Mouse (Mus musculus) layer of hippocampus, postnatal 25 days (tissue): ENCODE data around the gene Icam1. TPM values are rescaled to one million over a fixed set of nuclear protein-coding genes. Genes with fewer than 3 reads are reported as not detected.

Source experiments
- DNase-seq, 2 experiments: peaks; one replicate each; pipeline ENCODE4 v3.0.0; 2022; ENCODE audit warnings: mixed read lengths in 2 of 2, low spot score in 1 of 2; ENCODE audit errors: extremely low spot score in 1 of 2
- total RNA-seq, 2 experiments: library from RNA; stranded (reverse); gene quantifications; 2 replicates each; pipeline ENCODE4 v1.2.3; 2021

Gene Icam1
- total RNA-seq, 2 experiments from 2014 or later, result 2.1 to 2.7 TPM

DNA sequence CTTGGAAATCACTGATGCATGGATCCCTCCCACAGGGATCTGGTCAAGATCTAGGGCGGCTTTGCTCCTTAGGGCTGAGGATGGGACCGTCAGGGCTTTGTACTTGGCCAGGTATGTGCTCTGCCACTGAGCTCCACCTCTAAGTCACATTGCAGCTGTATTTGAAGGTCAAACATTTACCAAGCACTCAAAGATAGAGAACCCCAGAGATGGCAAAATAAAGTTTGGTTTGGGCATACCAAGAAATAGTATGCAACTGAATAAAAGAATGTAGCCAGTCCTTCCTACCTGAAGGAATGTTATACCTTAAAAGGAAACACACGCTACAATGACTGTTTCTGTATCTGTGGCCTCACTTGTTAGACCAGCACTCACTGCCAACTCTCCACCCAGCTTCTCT lies 5.6 kb downstream of the Icam1 start:
- no peak for DNase-seq

DNA sequence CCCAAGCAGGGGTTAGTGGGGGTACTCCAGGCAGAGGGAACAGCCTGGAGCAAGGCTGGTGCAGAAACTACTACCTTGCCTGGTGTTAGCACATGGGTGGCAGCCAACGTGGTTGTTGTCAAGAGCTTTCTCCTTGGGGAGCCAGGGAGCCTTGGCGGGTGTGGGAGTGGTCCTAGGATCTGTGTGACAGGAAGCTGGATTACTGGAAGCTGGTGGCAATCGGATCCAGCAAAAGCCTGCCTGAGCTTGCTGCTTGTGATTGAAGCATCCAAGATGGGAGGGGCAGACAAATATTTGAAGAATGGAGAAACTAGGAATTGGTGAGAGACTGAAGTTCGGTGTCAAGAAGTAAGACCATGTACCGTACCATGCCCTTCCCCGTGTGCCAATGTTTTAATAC lies 6.5 kb downstream of the Icam1 start:
- DNase-seq, result no peak

DNA sequence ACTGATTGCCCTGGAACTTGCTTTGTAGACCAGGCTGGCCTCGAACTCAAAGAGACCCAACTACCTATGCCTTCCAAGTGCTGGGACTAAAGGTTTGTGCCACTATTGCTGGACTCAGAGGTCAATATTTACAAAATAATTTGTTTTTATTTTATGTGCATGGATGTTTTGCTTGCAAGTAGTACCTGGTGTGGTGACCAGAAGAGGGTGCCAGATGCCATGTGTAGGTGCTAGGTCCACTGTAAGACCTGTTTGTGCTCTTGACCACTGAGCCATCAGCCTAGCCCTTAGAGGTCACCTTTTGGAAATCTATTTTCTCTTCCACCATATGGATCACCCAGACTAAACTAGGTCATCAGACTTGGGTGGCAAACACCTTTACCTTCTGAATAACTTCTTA lies 6.9 kb downstream of the Icam1 start:
- DNase-seq, result no peak

DNA sequence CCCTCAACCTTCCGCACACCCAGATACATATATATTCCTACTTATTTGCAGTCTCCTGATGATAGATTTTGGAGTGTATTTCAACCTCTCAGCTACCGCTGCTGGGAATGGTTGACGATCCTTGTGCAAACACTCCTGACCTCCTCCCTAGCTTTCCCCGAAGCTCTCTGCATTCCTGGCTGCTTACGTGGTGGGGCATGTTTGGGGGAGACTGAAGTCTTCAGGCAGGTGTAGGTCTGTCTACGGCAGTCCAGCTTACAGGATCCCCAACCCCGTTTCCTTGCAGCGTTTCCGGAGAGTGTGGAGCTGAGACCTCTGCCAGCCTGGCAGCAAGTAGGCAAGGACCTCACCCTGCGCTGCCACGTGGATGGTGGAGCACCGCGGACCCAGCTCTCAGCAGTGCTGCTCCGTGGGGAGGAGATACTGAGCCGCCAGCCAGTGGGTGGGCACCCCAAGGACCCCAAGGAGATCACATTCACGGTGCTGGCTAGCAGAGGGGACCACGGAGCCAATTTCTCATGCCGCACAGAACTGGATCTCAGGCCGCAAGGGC lies 9.5 kb downstream of the Icam1 start:
- DNase-seq, result no peak

DNA sequence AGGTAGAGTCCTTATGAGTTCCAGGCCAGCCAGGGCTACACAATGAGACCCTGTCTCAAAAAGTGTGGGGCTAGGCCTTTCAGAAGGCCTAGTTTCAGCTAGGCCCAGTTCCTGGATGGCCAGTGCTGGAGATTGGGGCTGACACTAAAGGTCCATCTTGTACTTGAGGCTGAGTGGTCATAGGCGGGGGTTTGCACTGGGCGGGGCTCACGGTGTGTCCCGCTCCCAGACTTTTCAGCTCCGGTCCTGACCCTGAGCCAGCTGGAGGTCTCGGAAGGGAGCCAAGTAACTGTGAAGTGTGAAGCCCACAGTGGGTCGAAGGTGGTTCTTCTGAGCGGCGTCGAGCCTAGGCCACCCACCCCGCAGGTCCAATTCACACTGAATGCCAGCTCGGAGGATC lies 11.1 kb downstream of the Icam1 start:
- DNase-seq, result no peak

DNA sequence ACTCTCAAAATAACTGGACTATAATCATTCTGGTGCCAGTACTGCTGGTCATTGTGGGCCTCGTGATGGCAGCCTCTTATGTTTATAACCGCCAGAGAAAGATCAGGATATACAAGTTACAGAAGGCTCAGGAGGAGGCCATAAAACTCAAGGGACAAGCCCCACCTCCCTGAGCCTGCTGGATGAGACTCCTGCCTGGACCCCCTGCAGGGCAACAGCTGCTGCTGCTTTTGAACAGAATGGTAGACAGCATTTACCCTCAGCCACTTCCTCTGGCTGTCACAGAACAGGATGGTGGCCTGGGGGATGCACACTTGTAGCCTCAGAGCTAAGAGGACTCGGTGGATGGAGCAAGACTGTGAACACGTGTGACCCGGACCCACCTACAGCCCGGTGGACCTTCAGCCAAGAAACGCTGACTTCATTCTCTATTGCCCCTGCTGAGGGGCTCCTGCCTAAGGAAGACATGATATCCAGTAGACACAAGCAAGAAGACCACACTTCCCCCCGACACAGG lies 12.0 kb downstream of the Icam1 start:
- no peak for DNase-seq

DNA sequence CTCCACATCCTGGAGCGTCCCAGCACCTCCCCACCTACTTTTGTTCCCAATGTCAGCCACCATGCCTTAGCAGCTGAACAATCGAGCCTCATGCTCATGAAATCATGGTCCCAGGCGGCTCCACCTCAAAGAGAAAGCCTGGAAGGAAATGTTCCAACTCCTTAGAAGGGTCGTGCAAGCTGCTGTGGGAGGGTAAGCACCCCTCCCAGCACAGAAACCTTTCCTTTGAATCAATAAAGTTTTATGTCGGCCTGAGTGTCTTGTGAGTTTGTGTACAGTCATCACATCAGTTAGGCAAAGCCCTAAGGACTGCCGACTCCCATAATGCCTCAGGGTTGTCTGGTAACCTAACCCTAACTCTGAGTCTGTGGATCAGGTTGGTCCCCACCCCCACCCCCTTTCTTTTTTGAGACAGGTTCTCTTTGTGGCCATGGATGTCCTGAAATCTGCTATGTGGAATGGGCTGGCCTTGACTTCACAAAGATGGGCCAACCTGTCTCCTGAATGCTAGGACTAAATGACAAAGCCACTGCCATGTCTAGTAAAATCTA lies 12.8 kb downstream of the Icam1 start:
- DNase-seq, result no peak

DNA sequence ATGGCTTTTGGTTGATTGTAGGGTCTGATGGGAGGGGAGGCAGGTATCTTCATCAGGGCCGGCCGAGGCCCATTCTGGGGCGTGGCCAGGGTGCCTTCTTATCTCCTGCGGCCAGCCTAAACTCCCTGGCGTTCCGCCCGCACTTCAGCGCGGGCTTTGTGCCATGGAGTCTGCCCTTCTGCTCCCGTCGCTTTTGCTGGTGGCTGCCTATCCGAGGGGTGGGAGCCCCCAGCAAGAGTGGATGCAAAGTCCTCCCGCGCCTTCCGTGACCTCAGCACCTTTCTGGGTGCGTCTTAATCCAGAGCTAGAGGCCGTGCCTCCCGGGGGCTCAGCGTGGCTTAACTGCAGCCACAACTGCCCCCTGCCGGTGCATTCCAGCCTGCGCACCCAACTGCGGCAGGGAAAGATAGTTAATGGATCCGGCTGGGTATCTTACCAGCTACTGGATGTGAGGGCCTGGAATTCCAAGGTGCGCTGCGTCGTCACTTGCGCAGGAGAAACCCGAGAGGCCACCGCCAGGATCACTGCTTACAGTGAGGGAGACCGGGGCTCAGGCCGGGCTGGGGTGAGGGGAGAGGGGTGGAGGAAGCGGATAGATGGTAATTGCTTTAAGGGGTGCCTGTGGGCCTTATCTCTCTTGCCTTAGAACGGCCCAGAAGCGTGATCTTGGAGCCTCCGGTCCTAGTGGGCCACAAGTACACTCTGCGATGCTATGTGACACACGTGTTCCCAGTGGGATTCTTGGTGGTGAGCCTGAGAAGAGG lies 13.7 kb downstream of the Icam1 start, which contains the start of gene Icam4:
TSS of gene Icam4 (plus strand) at position 83 of the 764 bp plus-strand sequence.
- DNase-seq, result peak; percentile 59 to 78

DNA sequence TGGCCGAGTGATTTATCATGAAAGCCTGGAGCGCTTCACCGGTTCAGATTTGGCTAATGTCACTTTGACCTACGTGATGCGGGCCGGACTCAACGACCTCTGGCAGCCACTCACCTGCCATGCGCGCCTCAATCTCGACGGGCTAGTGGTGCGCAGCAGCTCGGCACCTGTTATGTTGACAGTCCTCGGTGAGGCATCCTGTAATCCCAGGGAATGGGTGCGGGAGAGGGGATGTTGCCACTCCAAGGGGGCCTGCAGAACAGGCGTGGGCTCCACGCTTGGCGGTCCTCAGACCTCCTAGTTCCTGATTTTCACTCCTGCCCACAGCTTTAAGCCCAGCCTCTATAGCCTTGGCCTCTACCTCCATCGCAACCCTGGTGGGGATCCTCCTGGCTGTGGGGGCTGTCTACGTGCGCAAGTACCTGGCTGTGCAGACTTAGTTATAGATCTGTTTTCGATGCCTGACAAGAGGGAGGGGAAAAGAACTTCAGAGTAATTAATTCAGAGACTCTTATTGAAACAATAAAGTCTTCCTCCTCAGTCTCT lies 14.3 kb downstream of the Icam1 start:
- no peak for DNase-seq

DNA sequence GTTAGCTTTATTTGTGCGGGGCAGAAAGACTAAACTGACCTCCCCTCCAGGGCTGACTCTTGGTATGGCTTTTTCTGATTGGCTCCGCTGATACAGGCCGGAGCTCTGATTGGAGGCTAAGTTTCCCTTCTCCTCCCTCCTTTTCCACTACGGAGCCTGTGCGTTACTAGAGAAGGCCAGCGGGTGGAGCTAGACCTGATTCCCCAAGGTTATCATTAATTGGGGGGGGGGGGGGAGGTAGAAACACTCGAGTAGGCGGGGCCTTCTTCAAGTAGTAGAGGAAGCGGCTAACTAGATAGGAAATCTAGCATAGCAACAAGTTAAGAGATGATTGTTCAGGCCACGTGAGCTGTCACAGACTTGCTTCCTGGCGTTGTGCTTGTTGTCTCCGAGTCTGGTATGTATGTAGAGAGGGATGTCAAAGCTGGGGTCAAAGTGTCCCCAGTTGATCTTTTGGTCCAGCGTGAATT lies 15.0 kb downstream of the Icam1 start:
- peak; percentile 50 to 73 for DNase-seq

DNA sequence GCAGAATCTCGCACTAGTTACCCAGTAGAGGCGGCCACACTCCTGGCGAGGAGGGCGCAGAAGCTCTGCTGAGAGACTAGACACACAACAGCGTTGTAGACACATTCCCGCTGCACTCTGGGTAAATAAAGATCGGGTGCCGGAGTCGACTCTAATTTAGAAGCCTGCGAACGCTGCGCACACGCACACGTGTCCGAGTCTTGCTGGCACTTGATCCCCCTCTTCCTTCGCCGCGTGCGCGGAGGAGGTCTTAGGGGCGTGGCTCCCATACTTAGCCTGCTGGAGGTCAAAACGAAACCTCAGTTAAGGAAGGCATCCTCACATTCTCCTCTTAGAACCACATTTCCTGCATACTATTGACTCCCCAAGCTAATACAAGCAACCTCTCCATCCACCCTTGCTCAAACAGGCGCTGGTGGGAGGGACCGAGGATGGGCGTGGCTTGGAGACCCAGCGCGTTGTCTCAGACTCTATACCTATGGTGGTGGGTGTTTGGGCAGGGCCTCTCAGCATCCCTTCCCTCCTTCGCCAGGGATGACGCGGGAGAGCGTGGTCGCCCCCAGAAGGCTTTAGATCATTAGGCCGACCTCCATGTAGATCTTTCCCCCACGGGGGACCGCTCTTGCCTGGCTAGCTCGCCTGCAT lies 15.6 kb downstream of the Icam1 start:
- DNase-seq, result peak; percentile 52 to 78

DNA sequence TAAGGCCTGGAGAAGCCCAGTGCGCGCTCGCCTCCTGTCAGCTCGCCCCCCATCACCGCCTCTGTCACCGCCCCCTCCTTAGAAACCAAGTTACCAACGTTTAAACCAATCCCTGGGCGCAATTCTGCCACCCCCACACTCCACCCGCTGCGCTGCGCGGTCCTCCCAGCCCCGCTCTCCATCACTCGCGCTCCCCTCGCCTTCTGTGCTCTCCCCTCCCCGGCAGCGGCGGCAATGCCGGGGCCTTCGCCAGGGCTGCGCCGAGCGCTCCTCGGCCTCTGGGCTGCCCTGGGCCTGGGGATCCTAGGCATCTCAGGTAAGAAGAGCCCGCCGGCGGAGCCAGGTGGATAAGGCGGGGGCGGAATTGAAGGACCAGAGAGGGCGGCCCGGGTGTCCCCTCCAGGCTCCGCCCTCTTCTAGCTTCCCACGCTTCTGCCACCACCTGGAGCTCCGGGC lies 16.1 kb downstream of the Icam1 start, which contains the start of gene Icam5:
TSS of gene Icam5 (plus strand) at position 178 of the 456 bp plus-strand sequence.
- DNase-seq, result peak in 1 of 2 experiments; percentile 63

DNA sequence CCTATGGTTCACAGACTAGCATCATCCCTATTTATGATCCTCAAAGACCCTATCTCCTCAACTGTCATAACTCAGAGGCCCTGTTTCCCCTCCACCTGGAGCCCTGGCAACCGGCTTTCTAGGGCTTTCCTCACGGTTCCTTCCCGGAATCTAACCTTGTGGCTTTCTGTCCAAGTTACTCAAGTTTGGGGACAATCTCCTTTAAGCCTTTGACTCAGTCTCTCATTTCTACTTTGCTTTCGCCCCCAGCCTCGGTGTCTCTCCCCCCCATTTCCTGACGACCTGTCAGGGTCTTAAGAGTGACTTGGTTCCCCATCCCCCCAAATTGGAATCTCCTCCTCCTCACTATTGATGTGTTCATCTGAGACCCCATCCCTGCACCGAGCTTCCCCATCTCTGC lies 16.7 kb downstream of the Icam1 start:
- DNase-seq, result no peak

DNA sequence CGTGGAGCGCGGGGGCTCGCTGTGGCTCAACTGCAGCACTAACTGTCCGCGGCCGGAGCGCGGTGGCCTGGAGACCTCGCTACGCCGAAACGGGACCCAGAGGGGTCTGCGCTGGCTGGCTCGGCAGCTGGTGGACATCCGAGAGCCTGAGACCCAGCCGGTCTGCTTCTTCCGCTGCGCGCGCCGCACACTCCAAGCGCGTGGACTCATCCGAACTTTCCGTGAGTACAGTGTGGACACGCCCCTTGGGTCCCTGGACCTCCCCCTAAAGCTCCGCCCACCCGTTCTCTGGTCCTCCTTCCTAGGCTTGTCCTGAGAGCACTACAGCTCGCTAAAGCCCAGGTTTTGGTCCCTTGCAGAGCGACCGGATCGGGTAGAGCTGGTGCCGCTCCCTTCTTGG lies 17.4 kb downstream of the Icam1 start:
- peak; percentile 33 to 54 for DNase-seq

DNA sequence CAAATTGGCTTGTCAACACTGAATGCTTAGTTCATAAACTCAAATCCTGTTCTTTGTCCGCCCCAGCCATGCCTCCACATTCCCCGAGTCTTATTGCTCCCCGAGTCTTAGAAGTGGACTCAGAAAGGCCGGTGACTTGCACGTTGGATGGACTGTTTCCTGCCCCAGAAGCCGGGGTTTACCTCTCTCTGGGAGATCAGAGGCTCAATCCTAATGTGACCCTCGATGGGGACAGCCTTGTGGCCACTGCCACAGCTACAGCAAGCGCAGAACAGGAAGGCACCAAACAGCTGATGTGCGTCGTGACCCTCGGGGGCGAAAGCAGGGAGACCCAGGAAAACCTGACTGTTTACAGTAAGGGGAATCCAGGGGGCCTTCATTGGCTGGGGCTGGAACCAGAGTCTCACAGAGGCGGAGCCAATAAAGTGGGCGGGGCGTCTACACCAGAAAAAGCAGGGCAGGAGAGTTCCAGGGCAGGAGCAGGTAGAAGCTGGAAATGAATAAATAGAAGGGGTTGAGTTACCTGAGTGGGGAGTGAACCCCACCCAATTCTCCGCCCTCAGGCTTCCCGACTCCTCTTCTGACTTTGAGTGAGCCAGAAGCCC lies 18.8 kb downstream of the Icam1 start:
- peak in 1 of 2 experiments; percentile 16 for DNase-seq

DNA sequence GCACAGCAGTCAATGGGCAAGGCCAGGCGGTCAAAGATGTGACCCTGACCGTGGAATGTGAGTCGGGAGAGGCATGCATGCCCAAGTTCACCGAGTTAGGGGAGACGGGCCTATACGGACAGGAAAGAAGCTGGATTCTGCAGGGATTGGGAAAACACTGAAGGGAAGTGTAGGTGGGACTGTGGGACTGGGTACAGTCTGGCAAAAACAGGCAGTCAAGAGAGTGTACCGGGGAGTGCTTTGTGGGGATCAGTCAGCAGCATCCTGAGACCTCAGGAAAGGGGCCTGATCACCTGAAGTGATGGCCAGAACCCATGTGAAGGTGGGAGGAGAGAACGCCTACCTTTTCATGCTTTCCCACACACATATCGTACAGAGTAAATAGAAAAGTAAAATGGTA lies 19.8 kb downstream of the Icam1 start:
- DNase-seq, result no peak

DNA sequence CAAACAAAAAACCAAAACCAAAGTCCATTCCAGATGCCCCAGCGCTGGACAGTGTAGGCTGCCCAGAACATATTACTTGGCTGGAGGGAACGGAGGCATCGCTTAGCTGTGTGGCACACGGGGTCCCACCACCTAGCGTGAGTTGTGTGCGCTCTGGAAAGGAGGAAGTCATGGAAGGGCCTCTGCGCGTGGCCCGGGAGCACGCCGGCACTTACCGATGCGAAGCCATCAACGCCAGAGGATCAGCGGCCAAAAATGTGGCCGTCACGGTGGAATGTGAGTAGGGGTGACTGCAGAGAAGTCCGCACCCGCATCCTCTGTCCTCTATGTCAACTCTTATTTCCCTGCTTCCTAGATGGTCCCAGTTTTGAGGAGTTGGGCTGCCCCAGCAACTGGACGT lies 20.4 kb downstream of the Icam1 start:
- DNase-seq, result no peak

DNA sequence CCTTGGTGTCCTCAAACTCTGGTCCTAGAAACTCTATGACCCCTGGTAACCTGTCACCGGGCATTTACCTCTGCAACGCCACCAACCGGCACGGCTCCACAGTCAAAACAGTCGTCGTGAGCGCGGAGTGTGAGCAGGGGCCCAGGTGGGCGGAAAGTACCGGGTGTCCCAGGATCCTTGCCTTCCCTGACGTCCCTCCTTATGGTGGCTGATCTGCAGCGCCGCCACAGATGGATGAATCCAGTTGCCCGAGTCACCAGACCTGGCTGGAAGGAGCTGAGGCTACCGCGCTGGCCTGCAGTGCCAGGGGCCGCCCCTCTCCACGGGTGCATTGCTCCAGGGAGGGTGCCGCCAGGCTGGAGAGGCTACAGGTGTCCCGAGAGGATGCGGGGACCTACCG lies 20.9 kb downstream of the Icam1 start:
- peak; percentile 22 to 40 for DNase-seq

DNA sequence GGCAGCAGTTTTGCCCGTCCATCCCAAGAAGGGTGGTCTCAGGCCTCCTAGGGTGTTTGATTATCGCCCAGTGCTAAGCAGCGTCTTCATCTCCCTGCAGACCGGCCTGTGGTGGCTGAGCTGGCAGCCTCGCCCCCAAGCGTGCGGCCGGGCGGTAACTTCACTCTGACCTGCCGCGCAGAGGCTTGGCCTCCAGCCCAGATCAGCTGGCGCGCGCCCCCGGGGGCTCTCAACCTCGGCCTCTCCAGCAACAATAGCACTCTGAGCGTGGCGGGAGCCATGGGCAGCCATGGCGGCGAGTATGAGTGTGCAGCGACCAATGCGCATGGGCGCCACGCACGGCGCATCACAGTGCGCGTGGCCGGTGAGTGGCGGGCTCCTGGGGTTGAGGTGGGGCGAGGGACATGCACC lies 21.7 kb downstream of the Icam1 start:
- peak; percentile 44 to 51 for DNase-seq

DNA sequence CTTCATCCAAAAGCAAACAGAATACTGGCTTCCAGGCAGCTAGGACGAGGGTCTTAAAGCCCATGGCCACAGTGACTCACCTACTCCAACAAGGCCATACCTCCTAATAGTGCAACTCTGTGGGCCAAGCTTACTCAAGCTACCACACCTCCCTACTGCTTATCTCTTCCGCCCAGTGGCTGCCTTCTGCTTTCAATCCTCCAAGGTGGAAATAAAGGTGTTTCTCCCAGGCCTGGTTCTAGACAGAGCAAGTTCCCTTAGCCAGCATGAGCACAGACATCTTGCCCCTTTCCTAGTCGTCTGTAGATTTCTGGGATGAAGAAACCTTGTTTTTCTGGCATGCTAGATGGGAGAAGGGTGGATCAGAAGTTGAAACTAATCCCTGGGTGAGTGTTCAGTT lies 24.0 kb downstream of the Icam1 start:
- no peak for DNase-seq
